Mouse (Mus musculus) liver, embryonic 13.5 days (tissue): ENCODE results near the gene Spcs3. TPM values are rescaled to one million over a fixed set of nuclear protein-coding genes. Genes with fewer than 3 reads are reported as not detected.
"Not testable (repeated sequence)": the region's sequence is repeated elsewhere in the genome, so short reads cannot be mapped to it uniquely, and the experiment has no call there.

ENCODE experiments used
- ATAC-seq: fragments of 200-750 bp; cut with Nextera tagmentation; 2 replicates; pipeline ENCODE4 v1.8.0; 2017; ENCODE audit warnings: low read depth, mild to moderate bottlenecking, moderate number of reproducible peaks, moderate library complexity
- DNase-seq: peaks from one replicate; pipeline ENCODE4 v3.0.0; 2022
- H3K27ac ChIP-seq: fragments of 300-500 bp; sonication (generic); 2 replicates; pipeline ENCODE4 v1.5.1; 2015; ENCODE audit warnings: moderate library complexity, mild to moderate bottlenecking, inconsistent platforms
- H3K27me3 ChIP-seq: fragments of 300-500 bp; sonication (generic); 2 replicates; pipeline ENCODE4 v1.6.1; 2015; ENCODE audit warnings: mild to moderate bottlenecking, inconsistent platforms
- H3K36me3 ChIP-seq: fragments of 300-500 bp; sonication (generic); 2 replicates; pipeline ENCODE4 v1.6.1; 2015; ENCODE audit warnings: mild to moderate bottlenecking, inconsistent platforms
- H3K4me1 ChIP-seq: fragments of 300-500 bp; sonication (generic); replicated peaks from 2 replicates; pipeline ENCODE4 v1.6.1; 2015; ENCODE audit warnings: inconsistent platforms
- H3K4me2 ChIP-seq: fragments of 300-500 bp; sonication (generic); 2 replicates; pipeline ENCODE4 v1.6.1; 2015; ENCODE audit warnings: inconsistent platforms, mild to moderate bottlenecking, moderate library complexity
- H3K4me3 ChIP-seq: fragments of 300-500 bp; sonication (generic); replicated peaks from 2 replicates; pipeline ENCODE4 v1.5.1; 2015; ENCODE audit warnings: mild to moderate bottlenecking, inconsistent platforms
- H3K9ac ChIP-seq: fragments of 300-500 bp; sonication (generic); 2 replicates; pipeline ENCODE4 v1.6.1; 2015; ENCODE audit warnings: mild to moderate bottlenecking, inconsistent platforms
- H3K9me3 ChIP-seq: fragments of 300-500 bp; sonication (generic); replicated peaks from 2 replicates; pipeline ENCODE4 v1.6.1; 2016; ENCODE audit warnings: inconsistent platforms
- WGBS: fragments of 180-500 bp; shearing (Covaris S2); methylation state at CpG from one replicate; pipeline ENCODE4 v1.1.7; 2015; ENCODE audit not compliant: insufficient replicate concordance; 5-methylcytosine and 5-hydroxymethylcytosine counted together
- polyA plus RNA-seq: library from polyadenylated mRNA; unstranded; fragments of >200 nt; fragmentation: Nextera tagmentation; extraction: Ambion mirVana; gene quantifications from 2 replicates; pipeline ENCODE4 v1.2.1, GENCODE M21; 2015

Gene Spcs3
- polyA plus RNA-seq, 1 experiment from 2014 or later: 71.9 TPM

GRCm38 (mm10) chr8:54537285-54537684 is 7.5 kb upstream of the Spcs3 start:
- H3K4me3 ChIP-seq: no peak overlapping the region
- H3K36me3 ChIP-seq: no peaks in the 10 kb centered on the region
- WGBS: 63% methylated on average over 3 of the region's 3 CpGs
- no peak overlapping the region for H3K9ac ChIP-seq
- H3K9me3 ChIP-seq: no peaks in the 10 kb centered on the region
- H3K4me2 ChIP-seq: no peak overlapping the region
- H3K27me3 ChIP-seq: no peaks in the 10 kb centered on the region
- no peaks in the 10 kb centered on the region for H3K4me1 ChIP-seq
- no peak overlapping the region for H3K27ac ChIP-seq
- no peak for ATAC-seq
- no peak for DNase-seq

- DNase-seq (no peak), ATAC-seq (no peak)
- Histone ChIP-seq H3K27ac (no peak overlapping the region), H3K27me3 (no peaks in the 10 kb centered on the region), H3K36me3 (no peaks in the 10 kb centered on the region), H3K4me1 (peaks cover 4% of the 10 kb centered on the region), H3K9me3 (no peaks in the 10 kb centered on the region), H3K4me2 (no peak overlapping the region), H3K9ac (no peak overlapping the region), H3K4me3 (no peak overlapping the region)
- WGBS: 85% methylated on average over 5 of the region's 5 CpGs
Measured at GRCm38 (mm10) chr8:54535172-54535571, 5.4 kb upstream of the Spcs3 start.

GRCm38 (mm10) chr8:54528571-54528970 is 1.2 kb downstream of the Spcs3 start:
- H3K4me1 ChIP-seq: peaks cover 33% of the 10 kb centered on the region
- peak overlapping the region; percentile 90 for H3K4me2 ChIP-seq
- ATAC-seq (no peak), DNase-seq (no peak)
- peak overlapping the region; percentile 88 for H3K9ac ChIP-seq
- no peaks in the 10 kb centered on the region for H3K9me3 ChIP-seq
- no peaks in the 10 kb centered on the region for H3K27me3 ChIP-seq
- 0 out of 2 replicates have a peak overlapping the region, but pooled peaks have one; percentile 32 for H3K27ac ChIP-seq
- 18% methylated on average over 7 of the region's 7 CpGs for WGBS
- peak overlapping the region; percentile 93 for H3K4me3 ChIP-seq
- peaks cover 27% of the 10 kb centered on the region for H3K36me3 ChIP-seq

GRCm38 (mm10) chr8:54526700-54527099 is 3.1 kb downstream of the Spcs3 start:
- WGBS: 93% methylated on average over 6 of the region's 6 CpGs
- Histone ChIP-seq H3K36me3 (peaks cover 43% of the 10 kb centered on the region), H3K4me1 (peaks cover 33% of the 10 kb centered on the region), H3K4me3 (no peak overlapping the region), H3K4me2 (no peak overlapping the region), H3K9me3 (no peaks in the 10 kb centered on the region), H3K9ac (no peak overlapping the region), H3K27ac (no peak overlapping the region), H3K27me3 (no peaks in the 10 kb centered on the region)
- ATAC-seq (no peak), DNase-seq (no peak)

GRCm38 (mm10) chr8:54525606-54526005 is 4.2 kb downstream of the Spcs3 start:
- Histone ChIP-seq H3K9ac (no peak overlapping the region), H3K4me3 (no peak overlapping the region), H3K36me3 (peaks cover 54% of the 10 kb centered on the region), H3K9me3 (no peaks in the 10 kb centered on the region), H3K4me1 (peaks cover 44% of the 10 kb centered on the region), H3K27ac (no peak overlapping the region), H3K27me3 (no peaks in the 10 kb centered on the region), H3K4me2 (no peak overlapping the region)
- peak; percentile 65 for ATAC-seq
- DNase-seq: peak; percentile 63
- WGBS: 76% methylated on average over 2 of the region's 2 CpGs

GRCm38 (mm10) chr8:54520516-54520915 is 9.3 kb downstream of the Spcs3 start:
- ATAC-seq: no peak
- H3K9me3 ChIP-seq: no peaks in the 10 kb centered on the region
- 66% methylated on average over 4 of the region's 4 CpGs for WGBS
- peaks cover 23% of the 10 kb centered on the region for H3K4me1 ChIP-seq
- H3K9ac ChIP-seq: no peak overlapping the region
- H3K27me3 ChIP-seq: no peaks in the 10 kb centered on the region
- H3K4me2 ChIP-seq: no peak overlapping the region
- peaks cover 38% of the 10 kb centered on the region for H3K36me3 ChIP-seq
- no peak for DNase-seq
- H3K4me3 ChIP-seq: no peak overlapping the region
- no peak overlapping the region for H3K27ac ChIP-seq

GRCm38 (mm10) chr8:54518756-54519460 is 10.9 kb downstream of the Spcs3 start:
- Histone ChIP-seq H3K4me2 (no peak overlapping the region), H3K9ac (no peak overlapping the region), H3K27me3 (no peaks in the 10 kb centered on the region), H3K4me3 (no peak overlapping the region), H3K36me3 (peaks cover 30% of the 10 kb centered on the region), H3K9me3 (no peaks in the 10 kb centered on the region), H3K27ac (no peak overlapping the region), H3K4me1 (peaks cover 22% of the 10 kb centered on the region)
- ATAC-seq (no peak), DNase-seq (no peak)
- WGBS: 75% methylated on average over 10 of the region's 10 CpGs

GRCm38 (mm10) chr8:54512200-54512599 is 17.6 kb downstream of the Spcs3 start:
- H3K4me2 ChIP-seq: not testable (repeated sequence)

GRCm38 (mm10) chr8:54511791-54512190 is 18.0 kb downstream of the Spcs3 start:
- Histone ChIP-seq H3K4me2 (no peak overlapping the region), H3K4me1 (peaks cover 28% of the 10 kb centered on the region), H3K4me3 (no peak overlapping the region), H3K9me3 (no peaks in the 10 kb centered on the region), H3K36me3 (no peaks in the 10 kb centered on the region), H3K27me3 (no peaks in the 10 kb centered on the region), H3K27ac (peak overlapping the region; percentile 31; the same call in 1 of the 2 replicates), H3K9ac (no peak overlapping the region)
- DNase-seq: peak; percentile 29
- WGBS: 11% methylated on average over 3 of the region's 3 CpGs
- ATAC-seq: peak; percentile 75

More at GRCm38 (mm10) chr8:54512200-54512599, 17.6 kb downstream of the Spcs3 start:
- ATAC-seq: peak; percentile 62
- H3K4me1 ChIP-seq: peaks cover 28% of the 10 kb centered on the region
- not testable (repeated sequence) for DNase-seq, H3K9ac ChIP-seq, H3K27ac ChIP-seq, H3K27me3 ChIP-seq, H3K4me3 ChIP-seq, H3K9me3 ChIP-seq, H3K36me3 ChIP-seq
- WGBS: 38% methylated on average over 5 of the region's 5 CpGs

GRCm38 (mm10) chr8:54509221-54509721 is 20.5 kb downstream of the Spcs3 start:
- peak overlapping the region; percentile 57 for H3K4me2 ChIP-seq
- H3K9me3 ChIP-seq: no peaks in the 10 kb centered on the region
- H3K4me1 ChIP-seq: peaks cover 38% of the 10 kb centered on the region
- H3K27ac ChIP-seq: no peak overlapping the region
- H3K9ac ChIP-seq: no peak overlapping the region
- peak overlapping the region; percentile 26 for H3K4me3 ChIP-seq
- WGBS: 13% methylated on average over 10 of the region's 10 CpGs
- ATAC-seq: peak; percentile 55
- no peaks in the 10 kb centered on the region for H3K36me3 ChIP-seq
- no peak for DNase-seq
- no peaks in the 10 kb centered on the region for H3K27me3 ChIP-seq

GRCm38 (mm10) chr8:54508814-54509213 is 21.0 kb downstream of the Spcs3 start:
- H3K4me2 ChIP-seq: peak overlapping the region; percentile 57
- no peaks in the 10 kb centered on the region for H3K27me3 ChIP-seq
- ATAC-seq: peak; percentile 6; the same call in 1 of the 2 replicates
- H3K9ac ChIP-seq: no peak overlapping the region
- peak overlapping the region; percentile 26 for H3K4me3 ChIP-seq
- H3K9me3 ChIP-seq: no peaks in the 10 kb centered on the region
- 4% methylated on average over 11 of the region's 11 CpGs for WGBS
- no peak overlapping the region for H3K27ac ChIP-seq
- no peak for DNase-seq
- no peaks in the 10 kb centered on the region for H3K36me3 ChIP-seq
- peaks cover 38% of the 10 kb centered on the region for H3K4me1 ChIP-seq

GRCm38 (mm10) chr8:54508096-54508456 is 21.7 kb downstream of the Spcs3 start:
- no peak for DNase-seq
- Histone ChIP-seq H3K4me3 (no peak overlapping the region), H3K36me3 (no peaks in the 10 kb centered on the region), H3K9me3 (no peaks in the 10 kb centered on the region), H3K9ac (no peak overlapping the region), H3K4me1 (peaks cover 38% of the 10 kb centered on the region), H3K27me3 (no peaks in the 10 kb centered on the region), H3K27ac (no peak overlapping the region), H3K4me2 (no peak overlapping the region)
- WGBS: 24% methylated on average over 1 of the region's 1 CpGs
- ATAC-seq: no peak
